Mouse (Mus musculus) testis, adult 2 months (tissue): Measurements from ENCODE around the gene 5730455P16Rik. TPM values are rescaled to one million over a fixed set of nuclear protein-coding genes. Genes with fewer than 3 reads are reported as not detected.

Source experiments
- H3K27ac ChIP-seq: fragments of 200-500 bp; 2 replicates; pipeline ENCODE4 v1.5.1; 2012; ENCODE audit warnings: low read depth, low read length; ENCODE audit not compliant: control insufficient read depth, insufficient read depth
- H3K27me3 ChIP-seq: fragments of 200-500 bp; 2 replicates; pipeline ENCODE4 v1.6.1; 2012; ENCODE audit warnings: mild to moderate bottlenecking, low read length, moderate library complexity; ENCODE audit not compliant: control insufficient read depth, insufficient read depth
- H3K36me3 ChIP-seq: fragments of 200-500 bp; 2 replicates; pipeline ENCODE4 v1.6.1; 2012; ENCODE audit warnings: mild to moderate bottlenecking, low read length; ENCODE audit not compliant: control insufficient read depth, insufficient read depth
- H3K4me1 ChIP-seq: fragments of 200-500 bp; 2 replicates; pipeline ENCODE4 v1.6.1; 2012; ENCODE audit warnings: low read length; ENCODE audit not compliant: control insufficient read depth, insufficient read depth
- H3K4me3 ChIP-seq: fragments of 200-500 bp; 2 replicates; pipeline ENCODE4 v1.5.1; 2012; ENCODE audit warnings: low read depth, mild to moderate bottlenecking, low read length, moderate library complexity, mixed read lengths; ENCODE audit not compliant: control insufficient read depth
- CTCF ChIP-seq: fragments of 200-500 bp; IDR thresholded peaks from 2 replicates; pipeline ENCODE4 v1.5.1; 2012; ENCODE audit warnings: low read depth, mild to moderate bottlenecking, inconsistent platforms, low read length, moderate library complexity; ENCODE audit not compliant: control insufficient read depth, insufficient read depth, insufficient replicate concordance
- POLR2A ChIP-seq: fragments of 200-500 bp; IDR thresholded peaks from 2 replicates; pipeline ENCODE4 v1.6.1; 2012; ENCODE audit warnings: low read depth, mild to moderate bottlenecking, inconsistent platforms, low read length, moderate library complexity; ENCODE audit not compliant: control insufficient read depth
- polyA plus RNA-seq: library from polyadenylated mRNA; depleted of rRNA; stranded (reverse); fragments of >200 nt; gene quantifications from 2 replicates; pipeline ENCODE4 v1.2.3, GENCODE M21; 2012

Gene 5730455P16Rik
- polyA plus RNA-seq, 1 experiment = 2.1 TPM

DNA sequence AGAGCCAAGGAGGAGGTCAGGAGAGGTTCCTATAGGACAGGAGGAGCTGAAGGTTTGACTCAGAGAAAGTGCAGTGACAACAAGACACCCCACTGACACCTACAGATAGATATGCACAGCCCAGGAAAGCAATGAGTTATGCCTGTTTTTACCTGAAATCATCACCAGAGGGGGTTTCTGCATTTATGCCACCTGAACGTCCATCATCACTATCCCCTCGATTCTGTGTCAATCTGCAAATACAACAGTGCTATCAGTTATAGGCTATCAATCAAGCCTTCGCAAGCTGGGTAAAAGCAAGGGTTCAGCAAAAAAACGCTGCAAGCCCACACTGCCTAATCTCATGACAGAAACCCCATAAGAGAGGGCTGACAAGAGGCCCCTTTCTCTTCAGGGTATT is 1.2 kb downstream of the 5730455P16Rik start:
- Histone ChIP-seq H3K27me3 (no peaks in the 10 kb centered on the region), H3K36me3 (no peaks in the 10 kb centered on the region; the same call in 1 of the 2 replicates), H3K4me1 (no peaks in the 10 kb centered on the region; the same call in 1 of the 2 replicates), H3K27ac (no peak overlapping the region), H3K4me3 (no peak overlapping the region)
- TF ChIP-seq CTCF = no peak
- no peak for TF ChIP-seq POLR2A

DNA sequence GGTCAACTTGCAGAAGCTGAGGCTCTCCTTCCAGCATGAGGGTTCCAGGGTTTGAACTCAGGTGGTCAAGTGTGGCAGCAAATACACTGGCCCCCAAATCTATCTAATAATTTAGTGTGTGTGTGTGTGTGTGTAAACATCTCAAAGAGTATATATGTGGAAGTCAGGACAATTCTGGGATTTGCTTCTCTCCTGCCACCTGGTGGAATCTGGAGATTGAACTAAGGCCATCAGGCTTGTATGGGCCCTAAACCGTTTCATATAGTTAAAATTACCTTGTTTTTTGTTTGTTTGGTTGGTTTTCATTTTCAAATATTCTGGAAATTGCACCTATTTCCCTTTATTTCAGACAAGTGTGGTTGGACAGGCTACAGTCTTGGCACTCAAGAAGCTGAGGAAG is 8.9 kb downstream of the 5730455P16Rik start:
- Histone ChIP-seq H3K27me3 (no peaks in the 10 kb centered on the region), H3K36me3 (peaks cover 5% of the 10 kb centered on the region), H3K4me3 (no peak overlapping the region), H3K4me1 (no peaks in the 10 kb centered on the region), H3K27ac (no peak overlapping the region)
- no peak for TF ChIP-seq CTCF

DNA sequence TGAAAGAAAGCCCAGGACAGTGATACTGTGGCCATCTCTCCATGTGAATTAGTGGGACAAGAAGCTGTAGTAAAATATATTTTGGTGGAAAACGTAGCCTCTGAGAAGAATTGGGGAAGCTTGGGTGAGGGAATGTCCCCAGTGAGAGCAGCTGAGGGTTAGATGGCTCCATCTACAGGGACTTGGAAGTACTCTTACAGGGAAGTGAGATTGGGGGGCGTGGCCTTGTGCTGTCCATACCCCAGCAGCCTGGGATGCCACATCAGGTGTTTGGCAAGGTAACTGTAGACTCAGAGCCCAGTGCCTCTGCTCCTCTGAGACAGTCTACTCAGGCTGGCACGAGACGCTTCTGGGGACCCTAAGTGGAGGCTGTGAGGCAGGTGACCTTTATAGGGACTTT is 23.0 kb downstream of the 5730455P16Rik start:
- Histone ChIP-seq H3K4me3 (no peak overlapping the region), H3K27me3 (no peaks in the 10 kb centered on the region), H3K4me1 (no peaks in the 10 kb centered on the region), H3K36me3 (no peaks in the 10 kb centered on the region), H3K27ac (no peak overlapping the region)
- TF ChIP-seq CTCF (no peak), POLR2A (no peak)

DNA sequence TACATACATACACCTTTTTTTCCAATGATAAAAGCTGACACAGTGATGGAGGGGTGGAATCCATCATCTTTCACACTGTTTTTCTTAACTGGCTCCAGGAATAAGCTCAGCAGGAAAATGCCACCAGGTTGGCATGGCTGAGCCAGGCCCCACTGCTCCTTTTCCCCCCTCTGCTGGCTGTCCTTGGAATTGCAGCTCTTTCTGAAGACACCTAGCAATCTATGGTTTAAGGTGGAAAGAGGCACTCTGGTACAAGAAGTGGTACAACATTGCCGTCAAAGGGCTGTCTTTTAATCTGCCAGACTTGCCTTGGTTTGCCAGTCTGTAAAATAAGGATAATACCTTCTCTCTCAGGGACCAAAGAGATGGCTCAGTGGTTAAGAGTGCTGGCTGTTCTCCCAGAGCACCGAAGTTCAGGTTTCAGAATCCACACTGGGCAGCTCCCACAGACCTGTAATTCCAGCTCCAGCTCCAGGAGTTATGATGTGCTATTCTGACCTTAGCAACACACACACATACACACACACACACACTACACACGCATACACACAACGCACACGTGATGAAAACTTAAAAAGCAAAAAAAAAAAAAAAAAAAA is 25.9 kb downstream of the 5730455P16Rik start:
- Histone ChIP-seq H3K36me3 (no peaks in the 10 kb centered on the region), H3K4me1 (no peaks in the 10 kb centered on the region), H3K27me3 (no peaks in the 10 kb centered on the region), H3K4me3 (no peak overlapping the region), H3K27ac (no peak overlapping the region)
- TF ChIP-seq CTCF (peak; percentile 86; the same call in 1 of the 2 replicates), POLR2A (no peak)

DNA sequence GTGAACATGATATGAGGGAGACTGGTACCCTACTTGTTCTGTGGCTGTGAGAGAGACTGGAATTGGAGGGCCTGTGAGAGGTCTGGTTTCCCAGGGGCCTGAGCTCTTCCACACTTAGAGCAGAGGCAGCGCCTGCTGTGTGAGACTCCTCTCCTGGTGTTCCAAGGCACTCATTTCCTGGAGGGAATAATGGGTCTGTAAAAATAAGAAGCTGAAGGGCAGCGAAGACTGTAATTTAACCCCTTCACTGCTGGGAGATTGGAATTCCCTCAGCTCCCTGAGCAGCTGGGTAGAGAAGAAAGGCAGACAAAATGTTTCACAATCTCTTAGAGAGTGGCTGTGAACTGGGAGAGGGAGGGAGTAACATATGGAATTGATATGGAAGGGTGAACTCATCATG is 35.4 kb downstream of the 5730455P16Rik start:
- H3K4me3 ChIP-seq = no peak overlapping the region
- TF ChIP-seq CTCF (no peak), POLR2A (no peak)
- H3K27me3 ChIP-seq = no peaks in the 10 kb centered on the region
- no peaks in the 10 kb centered on the region for H3K4me1 ChIP-seq
- H3K27ac ChIP-seq = no peak overlapping the region
- no peaks in the 10 kb centered on the region for H3K36me3 ChIP-seq

DNA sequence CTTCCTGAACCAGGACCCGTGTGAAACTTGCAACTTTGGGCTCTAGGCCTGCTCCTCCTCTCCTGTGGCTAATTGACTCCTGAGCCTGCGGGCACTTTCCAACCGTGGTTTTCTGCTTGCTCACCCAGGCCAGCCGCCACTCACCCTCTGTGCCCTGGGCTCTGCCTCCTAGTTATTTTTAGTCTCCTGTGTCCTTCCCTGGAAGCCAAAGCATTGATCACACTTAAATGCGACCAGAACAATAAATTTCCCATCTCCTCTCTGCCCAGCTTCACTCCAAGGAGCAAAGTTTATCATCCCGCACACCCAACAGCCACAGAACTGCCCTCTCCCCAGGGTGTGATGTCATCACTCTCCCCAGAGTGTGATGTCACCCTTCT is 41.5 kb downstream of the 5730455P16Rik start:
- TF ChIP-seq CTCF (no peak), POLR2A (no peak)
- H3K27ac ChIP-seq = no peak overlapping the region

DNA sequence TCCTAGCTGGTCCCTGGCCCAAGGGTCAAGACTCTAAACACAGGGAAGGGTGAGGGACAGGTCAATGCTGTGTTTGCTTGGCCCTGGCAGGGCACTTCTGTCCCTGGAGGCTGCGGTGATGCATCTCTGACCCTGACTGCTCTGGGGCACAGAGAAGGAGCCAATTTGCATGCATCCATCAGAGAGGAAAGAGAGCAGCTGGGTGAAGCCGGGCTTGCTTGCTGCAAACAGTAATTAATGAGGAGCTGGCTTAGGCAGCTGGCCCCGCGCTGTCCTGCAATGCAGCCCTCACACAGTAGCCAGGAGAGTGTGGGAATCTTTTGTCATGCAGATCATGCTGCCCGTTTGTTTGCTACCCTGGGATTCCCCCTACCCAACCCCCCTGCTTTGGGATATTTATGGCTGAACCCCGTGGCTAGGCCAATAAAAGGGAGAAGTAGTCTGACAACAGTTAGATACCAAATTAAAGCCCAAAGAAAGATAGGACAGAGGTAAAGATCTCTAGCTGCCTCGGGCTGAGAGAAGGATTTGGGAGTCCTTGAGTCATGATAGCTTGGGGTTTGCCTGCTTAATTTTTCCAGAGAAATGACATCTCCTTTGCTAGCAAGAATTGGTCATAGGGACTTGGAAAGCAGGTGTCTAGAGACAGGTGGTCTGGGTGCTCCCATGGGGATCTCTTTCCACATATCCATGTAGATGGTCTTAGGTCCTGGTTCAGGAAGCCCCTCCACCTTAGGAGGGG is 42.1 kb downstream of the 5730455P16Rik start:
- no peak overlapping the region for H3K27ac ChIP-seq
- H3K4me1 ChIP-seq = no peaks in the 10 kb centered on the region
- H3K4me3 ChIP-seq = no peak overlapping the region
- TF ChIP-seq CTCF = no peak
- TF ChIP-seq POLR2A = no peak
- H3K36me3 ChIP-seq = no peaks in the 10 kb centered on the region
- H3K27me3 ChIP-seq = no peaks in the 10 kb centered on the region

More for the DNA sequence above, 41.5 kb downstream of the 5730455P16Rik start:
- Histone ChIP-seq H3K36me3 (no peaks in the 10 kb centered on the region), H3K4me1 (no peaks in the 10 kb centered on the region), H3K4me3 (no peak overlapping the region), H3K27me3 (no peaks in the 10 kb centered on the region)

DNA sequence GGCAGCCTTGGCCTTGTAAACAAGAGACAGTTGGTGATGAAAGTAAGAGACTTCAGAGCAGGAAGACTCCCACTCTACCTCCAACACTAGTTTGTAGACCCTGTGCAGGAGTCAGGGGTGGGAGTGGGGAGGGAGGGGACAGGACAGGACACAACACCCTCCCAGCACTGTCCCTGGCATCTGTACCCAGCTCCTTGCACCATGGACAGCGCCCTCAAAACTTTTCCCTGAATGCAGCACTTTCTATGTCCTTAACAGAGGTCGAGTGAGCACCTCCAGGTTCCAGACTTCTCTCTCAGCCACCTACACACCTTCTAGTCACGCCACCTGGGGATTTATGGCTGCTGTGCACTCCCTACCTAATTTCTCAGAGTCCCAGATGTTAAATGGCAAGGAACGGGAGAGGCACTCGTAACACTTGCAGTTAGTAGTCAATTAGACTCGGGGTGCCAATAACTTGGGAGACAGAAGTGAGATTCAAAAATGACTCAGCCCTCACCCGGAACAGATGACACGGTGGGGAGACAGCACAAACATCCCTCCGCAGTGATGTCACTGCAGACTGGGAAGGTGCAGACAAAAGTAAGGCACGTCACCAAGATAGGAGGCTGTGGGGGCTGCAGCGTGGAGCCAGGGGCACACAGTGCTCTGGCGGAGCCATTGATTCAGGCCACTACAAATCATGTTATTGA is 45.0 kb downstream of the 5730455P16Rik start:
- Histone ChIP-seq H3K4me1 (no peaks in the 10 kb centered on the region), H3K27ac (no peak overlapping the region), H3K36me3 (no peaks in the 10 kb centered on the region), H3K4me3 (no peak overlapping the region), H3K27me3 (no peaks in the 10 kb centered on the region)
- no peak for TF ChIP-seq POLR2A
- TF ChIP-seq CTCF = no peak
